Mouse (Mus musculus) heart, embryonic 11.5 days (tissue): ENCODE data around the gene Tirap. TPM values are rescaled to one million over a fixed set of nuclear protein-coding genes. Genes with fewer than 3 reads are reported as not detected.

Experiments
- ATAC-seq: fragments of 200-750 bp; cut with Nextera tagmentation; replicated peaks from 2 replicates; pipeline ENCODE4 v1.8.0; 2017; ENCODE audit warnings: moderate library complexity; ENCODE audit not compliant: insufficient number of reproducible peaks, low FRiP score, low TSS enrichment
- H3K27ac ChIP-seq: fragments of 300-500 bp; sonication (generic); 2 replicates; pipeline ENCODE4 v1.5.1; 2014; ENCODE audit warnings: mild to moderate bottlenecking, low read depth, low read length
- H3K27me3 ChIP-seq: fragments of 300-500 bp; sonication (generic); 2 replicates; pipeline ENCODE4 v1.6.1; 2014; ENCODE audit warnings: mild to moderate bottlenecking, low read length, mixed read lengths; ENCODE audit not compliant: control insufficient read depth, insufficient read depth
- H3K36me3 ChIP-seq: fragments of 300-500 bp; sonication (generic); 2 replicates; pipeline ENCODE4 v1.6.1; 2014; ENCODE audit warnings: mild to moderate bottlenecking, low read length, moderate library complexity, mixed read lengths; ENCODE audit not compliant: control insufficient read depth, insufficient read depth
- H3K4me1 ChIP-seq: fragments of 300-500 bp; sonication (generic); 2 replicates; pipeline ENCODE4 v1.6.1; 2014; ENCODE audit warnings: low read length; ENCODE audit not compliant: control insufficient read depth, insufficient read depth
- H3K4me2 ChIP-seq: fragments of 300-500 bp; sonication (generic); 2 replicates; pipeline ENCODE4 v1.6.1; 2014; ENCODE audit warnings: mild to moderate bottlenecking, moderate library complexity
- H3K4me3 ChIP-seq: fragments of 300-500 bp; sonication (generic); 2 replicates; pipeline ENCODE4 v1.5.1; 2014; ENCODE audit warnings: low read depth, low read length
- H3K9ac ChIP-seq: fragments of 300-500 bp; sonication (generic); 2 replicates; pipeline ENCODE4 v1.6.1; 2014; ENCODE audit warnings: mild to moderate bottlenecking, low read depth, low read length, moderate library complexity
- H3K9me3 ChIP-seq: fragments of 300-500 bp; sonication (generic); replicated peaks from 2 replicates; pipeline ENCODE4 v1.6.1; 2016; ENCODE audit warnings: low read length; ENCODE audit not compliant: control insufficient read depth
- WGBS: fragments of 180-500 bp; shearing (Covaris S2); extraction: QIAGEN DNeasy Blood & Tissue Kit; methylation state at CpG from one replicate; pipeline ENCODE4 v1.1.7; 2014; ENCODE audit not compliant: insufficient replicate concordance; 5-methylcytosine and 5-hydroxymethylcytosine counted together
- polyA plus RNA-seq: library from polyadenylated mRNA; unstranded; fragments of >200 nt; fragmentation: Nextera tagmentation; extraction: Ambion mirVana; gene quantifications from 2 replicates; pipeline ENCODE4 v1.2.1, GENCODE M21; 2014

Tirap gene
- polyA plus RNA-seq, 1 experiment from 2014 or later, result 9.4 TPM

DNA sequence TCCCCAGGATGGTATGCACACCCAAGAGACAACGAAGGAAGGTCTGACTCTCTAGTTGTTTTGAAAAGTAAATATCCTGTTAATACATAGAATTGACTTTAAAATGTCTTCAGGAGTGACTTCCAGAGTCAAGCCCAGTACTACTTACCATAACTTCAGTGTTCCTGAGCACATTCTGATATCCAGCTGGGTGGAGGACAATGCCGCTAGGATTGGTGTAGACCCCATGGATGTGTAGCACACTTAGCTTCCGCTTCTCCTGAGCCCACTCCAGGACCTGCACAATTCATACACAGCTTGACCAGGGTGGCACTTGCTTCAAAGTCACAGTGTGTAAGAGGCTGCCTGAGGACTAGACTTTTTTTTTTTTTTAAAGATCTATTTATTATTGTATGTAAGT is 23.4 kb upstream of the Tirap start:
- H3K36me3 ChIP-seq, result peaks cover 13% of the 10 kb centered on the region
- no peak overlapping the region for H3K27ac ChIP-seq

DNA sequence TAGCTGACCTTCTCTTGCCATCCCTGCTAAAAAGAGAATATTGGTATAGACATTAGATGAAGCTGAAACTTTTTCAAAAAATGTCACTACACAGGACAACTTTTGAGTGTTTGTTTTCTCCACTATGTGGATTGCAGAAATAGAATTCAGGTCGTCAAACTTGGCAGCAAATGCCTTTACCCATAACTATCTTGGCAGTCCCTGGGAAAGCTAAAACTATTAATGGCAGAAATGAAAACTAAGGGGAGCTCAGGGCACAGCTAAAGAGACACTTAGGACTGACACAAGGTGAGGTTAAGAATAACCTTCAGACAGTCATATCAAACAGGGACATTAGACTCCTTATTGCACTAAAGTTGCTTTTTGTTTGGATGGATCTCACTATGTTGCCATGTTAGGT is 17.9 kb upstream of the Tirap start:
- H3K9me3 ChIP-seq, result no peaks in the 10 kb centered on the region
- no peak for ATAC-seq
- no peaks in the 10 kb centered on the region for H3K4me1 ChIP-seq
- H3K36me3 ChIP-seq, result peaks cover 37% of the 10 kb centered on the region
- H3K4me3 ChIP-seq, result no peak overlapping the region
- H3K27ac ChIP-seq, result no peak overlapping the region
- no peak overlapping the region for H3K4me2 ChIP-seq
- 64% methylated on average over 1 of the region's 1 CpGs for WGBS
- H3K27me3 ChIP-seq, result no peaks in the 10 kb centered on the region
- no peak overlapping the region for H3K9ac ChIP-seq

More for the DNA sequence above, 23.4 kb upstream of the Tirap start:
- no peak overlapping the region for H3K9ac ChIP-seq
- no peaks in the 10 kb centered on the region for H3K27me3 ChIP-seq
- 91% methylated on average over 3 of the region's 3 CpGs for WGBS
- ATAC-seq, result no peak
- no peak overlapping the region for H3K4me3 ChIP-seq
- H3K4me1 ChIP-seq, result no peaks in the 10 kb centered on the region
- no peak overlapping the region for H3K4me2 ChIP-seq
- no peaks in the 10 kb centered on the region for H3K9me3 ChIP-seq

- 32% methylated on average over 26 of the region's 26 CpGs for WGBS
- ATAC-seq, result 0 out of 2 replicates have a peak, but pooled peaks have one; percentile 0
These were observed 11.8 kb upstream of the Tirap start for GRCm38 (mm10) chr9:35211573-35212511.

DNA sequence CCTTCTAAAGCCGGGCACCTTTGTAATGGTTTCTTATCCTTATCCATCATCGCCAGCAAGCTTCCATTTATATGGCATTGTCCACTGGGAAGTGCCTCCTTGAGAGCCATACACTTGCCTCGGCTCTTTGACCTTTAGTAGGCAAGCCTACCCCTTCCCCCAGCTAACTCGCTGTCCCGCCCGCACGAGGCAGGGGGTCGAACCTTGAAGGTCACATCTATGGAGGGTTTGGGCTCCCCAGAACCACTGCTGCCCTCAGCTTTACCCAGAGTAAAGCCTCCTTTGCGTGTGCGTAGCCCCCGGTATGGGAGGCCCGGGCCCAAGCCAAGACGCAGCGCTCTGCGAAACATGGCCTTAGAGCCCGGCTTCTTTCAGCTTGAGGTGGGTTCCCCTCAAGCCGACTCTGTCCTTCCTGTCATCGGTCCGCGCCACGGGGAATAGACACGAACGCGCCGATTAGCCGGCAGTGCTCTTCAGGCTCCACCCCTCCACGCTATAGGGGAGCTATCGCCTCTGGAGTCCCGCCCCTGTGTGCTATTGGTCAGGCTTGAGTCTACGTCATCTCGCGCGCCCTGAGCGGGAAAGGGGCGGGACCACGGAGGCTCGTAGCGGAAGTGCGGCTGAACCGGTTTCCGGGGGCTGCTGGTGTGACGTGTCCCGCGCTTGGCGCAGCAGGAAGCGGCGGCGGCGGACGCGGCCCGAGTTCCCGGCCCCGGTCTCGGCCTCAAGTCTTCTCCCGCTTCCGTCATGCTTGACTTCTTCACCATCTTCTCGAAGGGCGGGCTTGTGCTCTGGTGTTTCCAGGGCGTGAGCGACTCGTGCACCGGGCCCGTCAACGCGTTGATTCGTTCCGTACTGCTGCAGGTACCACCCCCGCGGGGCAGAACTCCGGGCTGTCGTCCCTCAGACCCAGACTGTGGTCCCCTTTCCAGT is 10.7 kb upstream of the Tirap start, which contains the start of gene Foxred1:
Gene Foxred1, minus strand, starts transcription at position 514 of the 933 bp plus-strand sequence.
- peak within 1 kb of the TSS; percentile 95 for H3K9ac ChIP-seq
- H3K36me3 ChIP-seq, result peaks cover 23% of the 10 kb centered on the region
- WGBS, result under 1% methylated on average over 72 of the region's 72 CpGs
- H3K4me1 ChIP-seq, result peaks cover 13% of the 10 kb centered on the region
- H3K27ac ChIP-seq, result peak within 1 kb of the TSS; percentile 95
- H3K4me3 ChIP-seq, result peak within 1 kb of the TSS; percentile 93
- peak; percentile 100 for ATAC-seq
- peak within 1 kb of the TSS; percentile 95 for H3K4me2 ChIP-seq
- no peaks in the 10 kb centered on the region for H3K27me3 ChIP-seq
- H3K9me3 ChIP-seq, result no peaks in the 10 kb centered on the region

More at GRCm38 (mm10) chr9:35211573-35212511, 11.8 kb upstream of the Tirap start:
- H3K27ac ChIP-seq, result peak overlapping the region; percentile 65; the same call in 1 of the 2 replicates
- peaks cover 13% of the 10 kb centered on the region for H3K4me1 ChIP-seq
- H3K4me3 ChIP-seq, result peak overlapping the region; percentile 93
- no peaks in the 10 kb centered on the region for H3K27me3 ChIP-seq
- H3K36me3 ChIP-seq, result peaks cover 20% of the 10 kb centered on the region
- H3K4me2 ChIP-seq, result peak overlapping the region; percentile 95
- H3K9ac ChIP-seq, result peak overlapping the region; percentile 92
- no peaks in the 10 kb centered on the region for H3K9me3 ChIP-seq

DNA sequence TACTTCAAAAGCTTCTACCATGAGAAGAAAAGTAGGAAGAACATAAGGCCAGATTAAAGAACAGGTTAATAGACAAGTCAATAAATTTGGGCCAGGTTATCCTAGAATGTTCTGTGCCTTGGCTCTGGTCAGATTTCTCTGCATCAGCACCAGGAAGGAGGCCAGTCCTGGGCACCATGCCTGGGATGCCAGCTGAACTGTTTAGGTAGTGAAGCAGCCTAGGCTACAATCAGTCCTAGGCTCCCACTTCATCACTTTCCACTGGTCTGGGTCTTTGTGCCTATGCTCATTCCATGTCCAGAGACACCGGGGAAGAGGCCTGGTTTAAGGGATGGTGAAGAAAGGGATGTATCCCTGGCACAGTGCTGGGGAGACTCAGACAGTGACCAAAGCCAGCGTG is 4.3 kb upstream of the Tirap start:
- WGBS, result 91% methylated on average over 2 of the region's 2 CpGs
- H3K9me3 ChIP-seq, result no peaks in the 10 kb centered on the region
- H3K4me1 ChIP-seq, result peaks cover 17% of the 10 kb centered on the region; the same call in 1 of the 2 replicates
- H3K4me2 ChIP-seq, result no peak overlapping the region
- H3K4me3 ChIP-seq, result no peak overlapping the region
- no peaks in the 10 kb centered on the region for H3K27me3 ChIP-seq
- H3K27ac ChIP-seq, result no peak overlapping the region
- no peak for ATAC-seq
- no peak overlapping the region for H3K9ac ChIP-seq
- H3K36me3 ChIP-seq, result peaks cover 13% of the 10 kb centered on the region

DNA sequence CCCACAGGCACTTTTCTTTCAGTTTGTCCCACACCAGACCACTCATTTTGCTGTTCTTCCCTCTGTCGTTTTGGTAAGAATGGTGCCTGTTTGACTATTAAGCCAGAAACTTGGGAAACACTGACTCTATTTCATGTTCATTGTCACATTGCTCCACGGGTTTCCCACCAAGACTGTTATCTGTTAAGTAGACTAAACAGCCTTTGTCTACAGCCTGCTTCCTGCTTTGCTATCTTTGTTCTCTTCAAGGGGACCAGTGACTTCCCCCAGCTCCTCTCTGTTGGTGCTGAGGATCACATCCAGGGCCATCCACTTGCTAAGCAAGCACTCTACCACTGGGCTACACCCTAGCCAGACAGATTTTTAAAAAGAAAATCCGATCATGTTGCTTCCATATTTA is 3.4 kb upstream of the Tirap start:
- H3K4me2 ChIP-seq, result no peak overlapping the region
- H3K27me3 ChIP-seq, result no peaks in the 10 kb centered on the region
- no peak overlapping the region for H3K4me3 ChIP-seq
- no peaks in the 10 kb centered on the region for H3K9me3 ChIP-seq
- peaks cover 17% of the 10 kb centered on the region; the same call in 1 of the 2 replicates for H3K4me1 ChIP-seq
- 0 out of 2 replicates have a peak overlapping the region, but pooled peaks have one; percentile 4 for H3K9ac ChIP-seq
- 34% methylated on average over 3 of the region's 3 CpGs for WGBS
- H3K27ac ChIP-seq, result no peak overlapping the region
- no peak for ATAC-seq
- peaks cover 13% of the 10 kb centered on the region for H3K36me3 ChIP-seq

DNA sequence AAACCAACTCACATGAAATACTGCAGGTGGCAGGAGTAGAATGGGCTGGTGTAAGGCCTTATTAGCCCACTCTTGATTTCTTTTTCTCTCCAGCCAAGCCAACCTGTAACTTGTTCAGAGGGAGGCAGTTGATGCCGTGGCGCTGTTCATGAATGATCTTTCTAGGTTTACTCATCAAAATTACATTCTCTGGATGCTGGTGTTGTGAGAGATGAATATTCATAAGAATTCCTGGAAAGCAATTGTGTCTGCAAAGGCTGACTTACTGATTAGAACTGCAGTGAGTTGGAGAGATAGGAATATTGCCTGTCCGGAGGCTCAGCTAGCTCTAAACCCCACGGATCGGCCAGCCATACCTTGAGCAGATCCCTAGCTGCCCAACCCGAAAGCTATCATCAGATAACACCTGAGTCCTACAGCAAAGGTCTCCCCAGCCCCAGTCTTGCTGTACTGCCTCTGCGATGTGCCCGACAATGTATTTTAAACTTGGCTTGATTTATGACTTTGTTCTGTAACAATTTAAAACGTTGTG is 504 bp upstream of the Tirap start:
- Histone ChIP-seq H3K9me3 (no peaks in the 10 kb centered on the region), H3K27ac (no peak overlapping the region), H3K36me3 (peaks cover 2% of the 10 kb centered on the region; the same call in 1 of the 2 replicates), H3K9ac (peak overlapping the region; percentile 86), H3K4me3 (peak overlapping the region; percentile 68), H3K4me2 (peak overlapping the region; percentile 86), H3K4me1 (peaks cover 17% of the 10 kb centered on the region; the same call in 1 of the 2 replicates), H3K27me3 (no peaks in the 10 kb centered on the region)
- 48% methylated on average over 9 of the region's 9 CpGs for WGBS
- no peak for ATAC-seq
